Mouse (Mus musculus) mesoderm, embryonic 11.5 days (tissue): ENCODE results near the gene Smap2.
"Not testable (repeated sequence)": the region's sequence is repeated elsewhere in the genome, so short reads cannot be mapped to it uniquely, and the experiment has no call there.

Experiments used
- DNase-seq: peaks from one replicate; pipeline ENCODE4 v3.0.0-alpha.2; 2012; ENCODE audit warnings: low read depth, low spot score

Gene Smap2

GRCm38 (mm10) chr4:121016928-121017657 is at the start of gene Smap2:
Gene Smap2, minus strand, starts transcription at chr4:121017247.
- DNase-seq: peak; percentile 99

GRCm38 (mm10) chr4:121065336-121065735 is 48.3 kb upstream of the Smap2 start:
- DNase-seq: no peak

DNA sequence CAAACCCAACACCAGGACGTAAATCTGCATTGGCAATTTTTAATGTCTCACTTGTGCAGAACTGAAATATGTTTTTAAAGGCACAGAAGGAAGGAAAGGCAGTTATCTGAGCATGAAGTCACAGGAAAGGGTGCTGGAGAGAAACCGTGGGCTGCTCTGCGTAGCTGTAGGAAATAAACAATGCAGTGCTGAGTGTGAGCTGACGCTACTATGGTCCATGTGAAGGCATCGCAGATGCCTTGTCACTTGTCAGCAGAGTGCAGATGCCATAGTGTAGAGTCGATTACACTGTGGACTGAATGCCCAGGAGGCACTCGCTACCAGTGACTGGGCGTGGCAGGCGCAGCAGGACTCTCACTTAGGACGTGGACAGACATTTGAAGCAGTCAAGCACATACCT is 42.2 kb upstream of the Smap2 start:
- not testable (repeated sequence) for DNase-seq

GRCm38 (mm10) chr4:121057032-121057431 is 40.0 kb upstream of the Smap2 start:
- no peak for DNase-seq

DNA sequence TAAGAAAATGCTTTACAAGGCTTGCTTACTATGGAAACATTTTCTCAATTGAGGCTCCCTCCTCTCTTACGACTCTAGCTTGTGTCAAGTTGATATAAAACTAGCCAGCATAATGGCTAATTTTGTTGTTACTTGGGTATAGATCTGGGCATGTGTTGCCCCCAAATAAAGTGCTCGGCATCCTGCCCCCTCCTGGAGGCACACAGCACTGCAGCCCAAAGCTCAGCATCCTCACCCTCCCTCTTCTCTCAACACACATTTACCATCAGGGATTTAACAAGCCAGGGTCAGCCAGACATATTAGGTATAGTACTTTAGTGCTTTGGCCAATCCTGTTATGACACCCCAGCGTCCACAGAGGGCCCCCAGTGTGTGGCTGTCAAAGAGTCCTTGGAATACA is 39.3 kb upstream of the Smap2 start:
- no peak for DNase-seq

- no peak for DNase-seq
These were observed 35.6 kb upstream of the Smap2 start for GRCm38 (mm10) chr4:121052454-121053323.

DNA sequence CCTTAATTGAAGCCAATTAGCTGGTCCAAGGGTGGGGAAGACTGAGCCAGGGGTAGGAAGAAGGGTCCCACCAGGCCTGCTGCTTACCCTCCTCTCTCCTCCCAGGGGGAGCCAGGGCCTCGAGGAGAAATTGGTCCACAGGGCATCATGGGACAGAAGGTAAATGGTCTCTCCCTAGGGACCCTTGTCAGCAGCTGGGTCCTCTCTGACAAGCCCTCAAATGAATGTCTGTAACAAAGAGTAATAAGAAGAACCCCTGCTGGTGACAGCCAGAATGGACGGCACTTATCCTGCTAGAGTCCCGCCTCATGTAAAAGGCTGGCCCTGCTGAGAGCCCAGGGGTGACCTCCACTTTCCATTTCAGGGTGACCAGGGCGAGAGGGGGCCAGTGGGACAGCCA is 34.8 kb upstream of the Smap2 start:
- peak; percentile 54 for DNase-seq

GRCm38 (mm10) chr4:121042946-121043345 is 25.9 kb upstream of the Smap2 start:
- DNase-seq: no peak

DNA sequence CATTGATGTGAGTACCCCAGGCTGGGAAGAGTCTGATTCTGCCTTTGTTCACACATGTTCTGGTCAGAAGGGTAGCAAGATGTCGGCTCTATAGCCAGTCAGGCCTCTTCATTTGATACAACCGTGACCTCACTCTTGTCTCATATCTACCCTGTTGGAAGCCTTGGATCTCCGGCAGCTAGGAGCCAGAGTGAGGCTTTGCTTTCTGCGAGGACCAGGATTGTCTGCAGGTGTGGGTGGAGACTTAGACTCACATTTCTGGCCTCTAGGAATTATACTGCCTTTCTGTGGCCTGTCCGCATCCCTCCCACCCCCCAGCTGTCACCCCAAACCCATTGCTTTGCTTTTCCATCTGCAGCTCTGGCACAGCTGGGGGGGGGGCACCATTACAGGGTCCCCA is 25.4 kb upstream of the Smap2 start:
- DNase-seq: no peak

GRCm38 (mm10) chr4:121040897-121041671 is 24.0 kb upstream of the Smap2 start:
- DNase-seq: peak; percentile 88

DNA sequence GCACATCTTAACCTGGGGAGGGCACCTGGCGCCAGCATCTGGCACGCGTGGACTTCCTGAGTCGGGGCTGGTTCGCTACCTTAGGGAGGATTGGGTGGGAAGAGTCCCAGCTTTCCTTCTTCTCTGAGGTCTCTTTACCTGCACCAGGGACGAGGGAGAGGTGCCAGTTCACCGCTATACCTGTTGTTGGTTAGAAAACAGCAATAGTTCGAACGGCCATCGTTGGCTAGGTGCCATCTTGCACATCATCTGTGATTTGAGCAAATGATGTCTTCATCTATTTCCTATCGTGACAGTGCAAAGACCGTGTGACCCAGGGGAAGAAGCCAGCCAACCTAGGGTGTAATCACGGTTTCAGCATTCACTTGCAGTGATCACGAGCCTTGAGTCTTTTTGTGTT is 23.3 kb upstream of the Smap2 start:
- DNase-seq: no peak

- no peak for DNase-seq
These were observed 22.5 kb upstream of the Smap2 start, which contains the start of gene Col9a2 for GRCm38 (mm10) chr4:121039331-121040115. Gene Col9a2, plus strand, starts transcription at chr4:121039385.

DNA sequence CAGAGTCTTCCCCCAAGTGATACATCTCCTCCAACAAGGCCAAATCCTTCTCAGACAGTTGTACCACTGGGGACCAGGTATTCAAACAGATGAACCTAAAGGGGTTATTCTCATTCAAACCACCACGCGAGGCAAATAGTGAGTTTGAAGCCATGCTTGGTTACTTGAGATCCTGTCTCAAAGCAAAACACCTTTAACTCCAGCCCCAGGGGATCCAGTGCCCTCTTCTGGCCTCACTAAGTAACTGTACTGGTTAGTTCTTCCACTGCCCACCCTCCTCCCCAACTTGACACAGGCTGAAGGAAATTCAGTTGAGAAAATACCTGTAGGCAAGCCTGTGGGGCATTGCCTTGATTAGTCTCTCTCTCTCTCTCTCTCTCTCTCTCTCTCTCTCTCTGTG is 16.0 kb upstream of the Smap2 start:
- DNase-seq: no peak

- no peak for DNase-seq
These were observed 14.4 kb upstream of the Smap2 start for GRCm38 (mm10) chr4:121031440-121031839.

DNA sequence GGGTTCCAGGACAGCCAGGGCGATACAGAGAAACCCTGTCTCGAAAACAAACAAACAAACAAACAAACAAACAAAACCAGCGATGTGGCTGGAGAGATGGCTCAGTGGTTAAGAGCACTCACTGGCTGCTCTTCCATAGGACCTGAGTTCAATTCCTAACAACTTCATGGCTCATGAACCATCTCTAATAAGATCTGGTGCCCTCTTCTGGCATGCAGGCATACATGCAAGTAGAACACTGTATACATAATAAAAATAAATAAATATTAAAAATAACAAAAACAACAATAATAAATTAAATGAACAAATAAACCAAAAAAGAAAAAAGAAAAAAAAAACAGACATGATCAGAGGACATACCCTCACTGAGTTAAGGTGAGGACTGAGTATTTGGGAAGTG is 12.6 kb upstream of the Smap2 start:
- no peak for DNase-seq

DNA sequence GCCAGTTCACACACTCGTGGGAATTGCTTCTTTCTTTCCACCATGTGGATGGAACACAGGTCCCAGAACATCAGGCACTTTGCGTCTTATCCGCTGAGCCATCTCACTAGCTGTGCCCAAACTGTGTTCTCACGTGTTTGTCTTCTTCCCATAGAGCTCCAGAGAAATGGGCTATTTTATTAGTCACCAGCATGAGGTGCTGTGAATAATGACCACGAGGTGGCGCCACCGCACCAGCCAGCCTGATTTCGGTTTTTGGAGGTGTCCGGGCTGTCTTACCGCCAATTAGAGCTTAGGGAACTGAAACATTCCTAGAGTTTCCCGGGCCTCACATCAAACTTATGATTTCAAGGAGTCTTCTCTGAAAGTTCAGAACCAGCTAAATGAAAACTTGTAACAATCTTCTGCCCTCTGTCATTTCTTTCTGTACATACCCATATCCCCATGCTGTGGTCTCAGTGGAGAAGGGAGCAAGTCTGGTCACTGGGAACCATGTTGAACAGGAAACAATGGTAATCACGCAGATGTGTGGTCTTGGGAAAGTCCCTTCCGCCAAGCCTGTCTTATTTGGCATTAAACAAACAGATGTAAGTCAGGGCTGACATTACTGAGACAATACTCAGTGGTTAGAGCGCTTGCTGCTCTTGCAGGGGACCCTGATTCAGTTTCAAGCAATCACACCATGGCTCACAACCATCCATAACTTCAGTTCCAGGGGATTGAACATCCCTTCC is 11.8 kb upstream of the Smap2 start:
- peak; percentile 68 for DNase-seq

GRCm38 (mm10) chr4:121028146-121028545 is 11.1 kb upstream of the Smap2 start:
- DNase-seq: no peak

GRCm38 (mm10) chr4:121025681-121026080 is 8.6 kb upstream of the Smap2 start:
- no peak for DNase-seq

- DNase-seq: no peak
These were observed 6.9 kb upstream of the Smap2 start for GRCm38 (mm10) chr4:121023941-121024340.

- DNase-seq: no peak
These were observed 6.4 kb upstream of the Smap2 start for GRCm38 (mm10) chr4:121023464-121023863.

- no peak for DNase-seq
These were observed 4.9 kb upstream of the Smap2 start for GRCm38 (mm10) chr4:121021911-121022310.
